Mouse (Mus musculus): ENCODE measurements around the gene Tubb2a. TPM values are rescaled to one million over a fixed set of nuclear protein-coding genes. Genes with fewer than 3 reads are reported as not detected.
A peak's percentile ranks its signal among the peaks of the same experiment; 100 is the strongest.

Tubb2a gene
- polyA plus RNA-seq, 1 experiment from 2014 or later, result 162 TPM

DNA sequence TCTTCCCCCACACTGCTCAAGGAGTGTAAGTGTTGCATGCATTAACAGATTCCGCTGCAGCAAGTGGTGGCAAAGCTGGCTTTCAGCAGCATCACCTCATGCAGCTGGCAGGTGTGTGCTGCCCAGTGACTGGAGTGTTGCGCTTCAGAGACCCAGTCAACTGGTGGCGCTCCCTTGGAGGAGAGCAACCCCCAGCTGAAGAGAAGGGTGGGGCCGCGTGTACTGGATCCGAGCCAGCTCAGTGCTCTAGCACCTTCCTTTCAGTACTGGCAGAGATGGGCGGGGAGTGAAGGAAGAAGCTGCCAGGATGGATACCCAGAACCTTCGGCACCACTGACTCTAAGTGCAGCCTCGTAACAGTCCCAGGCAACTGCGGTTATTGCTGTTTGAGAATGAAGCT lies 15.3 kb downstream of the Tubb2a start:
- H3K4me2 ChIP-seq (ENCODE audit: low read depth, low read length), result no peak overlapping the region

DNA sequence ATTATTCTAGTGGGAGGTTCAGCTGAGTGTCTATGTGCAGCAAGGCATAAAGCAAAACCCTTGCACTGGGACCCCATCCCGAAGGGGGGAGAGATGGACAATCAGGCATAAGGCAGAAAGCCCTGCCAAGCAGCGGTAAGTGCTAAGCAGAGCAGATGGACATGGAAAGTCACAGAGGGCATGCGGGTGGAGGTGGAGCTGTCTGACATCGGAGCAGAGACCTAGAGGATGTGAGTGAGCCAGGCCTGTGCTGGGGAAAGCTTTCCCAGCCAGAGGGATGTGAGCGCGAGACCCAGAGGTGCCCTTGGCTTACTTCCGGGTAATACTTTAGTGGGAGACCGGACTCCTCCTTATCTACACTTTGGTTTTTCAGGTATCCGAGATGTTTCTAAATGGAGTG lies 17.7 kb downstream of the Tubb2a start:
- Histone ChIP-seq H3K36me3 (ENCODE audit: control insufficient read depth, insufficient read depth, low read length) (no peaks in the 10 kb centered on the region), H3K9ac (ENCODE audit: low read depth, low read length) (no peak overlapping the region), H3K4me3 (ENCODE audit: low read length) (no peak overlapping the region), H3K4me2 (ENCODE audit: low read depth, low read length) (no peak overlapping the region), H3K27ac (ENCODE audit: low read length) (no peak overlapping the region), H3K27me3 (replicated peaks; ENCODE audit: control insufficient read depth, insufficient read depth, low read length) (no peaks in the 10 kb centered on the region), H3K9me3 (ENCODE audit: control insufficient read depth, low read length) (no peaks in the 10 kb centered on the region), H3K4me1 (ENCODE audit: control insufficient read depth, insufficient read depth, low read length) (peaks cover 4% of the 10 kb centered on the region)
- no peak for ATAC-seq
- WGBS, result 88% methylated on average over 9 of the region's 9 CpGs

More for the DNA sequence above, 15.3 kb downstream of the Tubb2a start:
- Histone ChIP-seq H3K4me1 (ENCODE audit: control insufficient read depth, insufficient read depth, low read length) (no peaks in the 10 kb centered on the region), H3K9ac (ENCODE audit: low read depth, low read length) (no peak overlapping the region), H3K36me3 (ENCODE audit: control insufficient read depth, insufficient read depth, low read length) (no peaks in the 10 kb centered on the region), H3K9me3 (ENCODE audit: control insufficient read depth, low read length) (no peaks in the 10 kb centered on the region), H3K4me3 (ENCODE audit: low read length) (no peak overlapping the region), H3K27me3 (replicated peaks; ENCODE audit: control insufficient read depth, insufficient read depth, low read length) (no peaks in the 10 kb centered on the region), H3K27ac (ENCODE audit: low read length) (no peak overlapping the region)
- WGBS, result 82% methylated on average over 10 of the region's 10 CpGs
- ATAC-seq, result no peak

DNA sequence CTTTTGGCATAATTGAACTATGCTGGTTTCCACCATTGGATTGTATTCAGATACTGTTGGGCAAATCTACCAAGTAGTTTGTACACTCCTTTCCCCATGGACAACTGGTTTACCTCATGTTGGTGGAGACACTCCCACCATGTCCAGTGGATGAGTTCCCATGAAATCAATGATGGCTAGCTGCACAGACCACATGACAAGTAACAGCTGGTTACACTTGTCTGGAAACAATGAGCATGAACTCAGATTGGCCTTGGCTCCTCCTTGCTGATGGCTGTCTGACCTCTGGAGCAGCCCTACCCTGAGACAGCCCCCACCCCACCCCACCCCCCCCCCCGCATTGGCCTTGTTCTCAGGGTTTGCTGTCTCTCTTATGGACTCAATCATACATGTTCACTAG lies 20.6 kb downstream of the Tubb2a start:
- Histone ChIP-seq H3K4me3 (ENCODE audit: low read length) (no peak overlapping the region), H3K9me3 (ENCODE audit: control insufficient read depth, low read length) (no peaks in the 10 kb centered on the region), H3K9ac (ENCODE audit: low read depth, low read length) (no peak overlapping the region), H3K4me1 (ENCODE audit: control insufficient read depth, insufficient read depth, low read length) (peaks cover 7% of the 10 kb centered on the region), H3K4me2 (ENCODE audit: low read depth, low read length) (no peak overlapping the region), H3K27me3 (replicated peaks; ENCODE audit: control insufficient read depth, insufficient read depth, low read length) (no peaks in the 10 kb centered on the region), H3K27ac (ENCODE audit: low read length) (no peak overlapping the region), H3K36me3 (ENCODE audit: control insufficient read depth, insufficient read depth, low read length) (peaks cover 3% of the 10 kb centered on the region; the same call in 1 of the 2 replicates)
- no peak for ATAC-seq
- WGBS, result 84% methylated on average over 1 of the region's 1 CpGs

DNA sequence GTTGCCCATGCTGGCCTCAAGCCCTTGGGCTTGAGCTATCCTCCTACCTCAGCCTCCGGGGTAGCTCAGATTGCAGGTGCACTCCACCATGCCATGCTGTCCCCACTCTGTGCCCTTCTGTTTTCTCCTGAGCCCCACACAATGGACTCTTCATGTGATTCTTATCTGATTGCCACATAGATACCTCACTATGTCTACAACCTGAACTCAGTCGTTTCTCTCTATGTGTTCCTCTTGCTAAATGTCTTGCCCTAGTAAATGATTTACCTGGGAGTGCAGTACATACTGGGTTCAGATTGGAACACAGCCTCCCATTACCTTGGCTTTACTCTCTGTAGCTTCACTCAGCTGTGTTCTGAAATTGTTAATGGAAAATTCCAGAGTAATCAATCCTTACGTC lies 22.8 kb downstream of the Tubb2a start:
- H3K36me3 ChIP-seq (ENCODE audit: control insufficient read depth, insufficient read depth, low read length), result peaks cover 3% of the 10 kb centered on the region; the same call in 1 of the 2 replicates
- no peaks in the 10 kb centered on the region for H3K27me3 ChIP-seq (replicated peaks; ENCODE audit: control insufficient read depth, insufficient read depth, low read length)
- 58% methylated on average over 3 of the region's 3 CpGs for WGBS
- H3K4me2 ChIP-seq (ENCODE audit: low read depth, low read length), result no peak overlapping the region
- H3K4me1 ChIP-seq (ENCODE audit: control insufficient read depth, insufficient read depth, low read length), result peaks cover 7% of the 10 kb centered on the region
- no peak overlapping the region for H3K4me3 ChIP-seq (ENCODE audit: low read length)
- H3K9ac ChIP-seq (ENCODE audit: low read depth, low read length), result no peak overlapping the region
- no peaks in the 10 kb centered on the region for H3K9me3 ChIP-seq (ENCODE audit: control insufficient read depth, low read length)
- ATAC-seq, result peak; percentile 96
- H3K27ac ChIP-seq (ENCODE audit: low read length), result 0 out of 2 replicates have a peak overlapping the region, but pooled peaks have one; percentile 7

DNA sequence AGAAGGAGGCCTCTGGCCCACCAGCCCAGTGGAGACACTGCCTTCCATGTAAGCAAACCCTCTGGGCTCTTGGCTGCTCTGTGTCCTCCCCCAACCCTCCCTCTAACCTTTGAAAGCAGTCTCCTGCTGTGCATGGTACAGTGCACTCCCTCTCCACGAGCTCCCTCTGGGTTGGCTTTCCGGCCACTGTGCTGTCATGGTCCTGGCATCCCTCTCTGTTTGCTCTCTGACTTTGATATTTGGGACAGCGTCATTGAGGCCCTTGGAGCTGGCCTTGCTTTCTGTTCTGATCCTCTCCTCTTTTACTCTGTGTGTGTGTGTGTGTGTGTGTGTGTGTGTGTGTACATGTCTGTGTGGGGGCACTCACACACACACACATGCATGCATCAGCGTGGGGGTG lies 23.4 kb downstream of the Tubb2a start:
- Histone ChIP-seq H3K9ac (ENCODE audit: low read depth, low read length) (no peak overlapping the region), H3K27me3 (replicated peaks; ENCODE audit: control insufficient read depth, insufficient read depth, low read length) (no peaks in the 10 kb centered on the region), H3K27ac (ENCODE audit: low read length) (no peak overlapping the region), H3K36me3 (ENCODE audit: control insufficient read depth, insufficient read depth, low read length) (peaks cover 3% of the 10 kb centered on the region; the same call in 1 of the 2 replicates), H3K9me3 (ENCODE audit: control insufficient read depth, low read length) (no peaks in the 10 kb centered on the region), H3K4me1 (ENCODE audit: control insufficient read depth, insufficient read depth, low read length) (peaks cover 7% of the 10 kb centered on the region), H3K4me3 (ENCODE audit: low read length) (no peak overlapping the region), H3K4me2 (ENCODE audit: low read depth, low read length) (no peak overlapping the region)
- ATAC-seq, result peak; percentile 35
- WGBS, result 74% methylated on average over 4 of the region's 4 CpGs

DNA sequence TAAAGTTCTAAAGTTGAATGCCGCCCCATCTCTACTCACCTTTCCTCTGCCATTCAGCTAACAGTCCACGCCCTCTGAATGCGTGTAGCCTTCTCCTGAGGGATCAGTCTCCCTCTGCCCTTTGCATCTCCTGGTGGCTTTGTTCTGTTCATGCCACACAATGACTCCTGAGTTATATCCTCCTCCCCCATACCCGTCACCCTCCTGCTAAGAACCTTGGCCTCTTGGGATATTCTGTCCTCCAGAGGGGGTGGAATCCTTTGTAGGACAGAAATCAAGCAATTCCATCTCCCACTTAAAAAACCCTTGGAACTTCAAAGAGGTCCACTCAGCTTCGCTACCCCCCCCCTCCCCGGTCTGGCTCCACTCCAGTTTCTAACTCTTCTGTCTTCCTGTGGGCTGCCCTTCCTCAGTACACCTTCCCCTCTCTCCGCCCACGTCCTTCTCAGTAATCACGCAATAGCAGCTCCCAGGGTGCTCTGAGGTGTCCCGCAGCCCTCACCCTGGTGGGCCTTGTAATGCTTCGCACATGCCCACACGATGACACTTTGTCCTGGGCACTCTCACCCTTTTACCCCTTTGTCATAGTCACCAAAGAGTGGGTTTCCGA lies 24.0 kb downstream of the Tubb2a start:
- peaks cover 4% of the 10 kb centered on the region; the same call in 1 of the 2 replicates for H3K36me3 ChIP-seq (ENCODE audit: control insufficient read depth, insufficient read depth, low read length)
- WGBS, result 80% methylated on average over 13 of the region's 13 CpGs
- no peaks in the 10 kb centered on the region for H3K27me3 ChIP-seq (replicated peaks; ENCODE audit: control insufficient read depth, insufficient read depth, low read length)
- peaks cover 7% of the 10 kb centered on the region for H3K4me1 ChIP-seq (ENCODE audit: control insufficient read depth, insufficient read depth, low read length)
- H3K27ac ChIP-seq (ENCODE audit: low read length), result no peak overlapping the region
- no peak overlapping the region for H3K4me3 ChIP-seq (ENCODE audit: low read length)
- H3K4me2 ChIP-seq (ENCODE audit: low read depth, low read length), result no peak overlapping the region
- H3K9ac ChIP-seq (ENCODE audit: low read depth, low read length), result no peak overlapping the region
- no peaks in the 10 kb centered on the region for H3K9me3 ChIP-seq (ENCODE audit: control insufficient read depth, low read length)
- ATAC-seq, result no peak

DNA sequence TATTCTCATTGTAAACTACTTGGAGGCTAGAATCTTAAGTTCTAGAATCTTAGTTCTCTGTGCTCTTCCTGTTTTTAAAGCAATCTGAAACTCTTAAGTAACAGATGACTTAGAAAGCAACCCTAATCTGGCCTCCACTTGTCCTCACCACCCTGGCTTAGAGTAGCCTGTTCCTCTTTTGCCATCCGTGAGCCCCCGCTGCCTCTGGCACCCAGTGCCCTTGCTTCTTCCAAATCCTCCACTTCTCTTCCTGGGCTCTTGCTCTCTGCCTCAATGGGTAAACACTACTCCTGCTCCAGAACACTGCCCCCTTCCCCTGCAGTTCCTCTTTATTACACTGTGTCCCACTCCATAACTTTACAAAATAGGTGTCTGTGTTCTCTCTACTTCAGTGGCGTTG lies 26.1 kb downstream of the Tubb2a start:
- no peak overlapping the region for H3K4me3 ChIP-seq (ENCODE audit: low read length)
- H3K9ac ChIP-seq (ENCODE audit: low read depth, low read length), result no peak overlapping the region
- H3K4me1 ChIP-seq (ENCODE audit: control insufficient read depth, insufficient read depth, low read length), result peaks cover 7% of the 10 kb centered on the region
- no peaks in the 10 kb centered on the region for H3K27me3 ChIP-seq (replicated peaks; ENCODE audit: control insufficient read depth, insufficient read depth, low read length)
- H3K4me2 ChIP-seq (ENCODE audit: low read depth, low read length), result no peak overlapping the region
- no peaks in the 10 kb centered on the region for H3K9me3 ChIP-seq (ENCODE audit: control insufficient read depth, low read length)
- H3K36me3 ChIP-seq (ENCODE audit: control insufficient read depth, insufficient read depth, low read length), result peaks cover 5% of the 10 kb centered on the region; the same call in 1 of the 2 replicates
- ATAC-seq, result no peak
- H3K27ac ChIP-seq (ENCODE audit: low read length), result no peak overlapping the region
- WGBS, result 96% methylated on average over 3 of the region's 3 CpGs

DNA sequence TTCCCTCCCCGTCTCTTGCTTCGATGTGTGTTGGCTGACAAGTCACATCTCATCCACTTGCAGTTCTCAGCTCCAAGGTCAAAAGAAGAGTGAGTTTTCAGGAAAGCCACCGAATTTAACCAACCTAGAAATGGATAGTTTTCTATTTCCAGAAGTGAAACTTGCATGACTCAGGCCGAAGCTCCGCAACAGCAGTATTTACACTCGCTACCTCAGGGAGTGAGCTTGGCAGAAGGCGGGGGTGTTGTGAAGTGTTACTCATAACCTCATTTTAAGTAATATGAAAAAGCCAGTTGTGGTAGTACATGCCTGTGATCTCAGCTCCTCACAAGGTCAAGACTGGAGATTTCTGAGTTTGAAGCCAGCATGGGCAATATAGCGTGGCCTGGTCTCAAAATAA lies 27.3 kb downstream of the Tubb2a start:
- Histone ChIP-seq H3K27ac (ENCODE audit: low read length) (no peak overlapping the region), H3K36me3 (ENCODE audit: control insufficient read depth, insufficient read depth, low read length) (peaks cover 5% of the 10 kb centered on the region; the same call in 1 of the 2 replicates), H3K9ac (ENCODE audit: low read depth, low read length) (no peak overlapping the region), H3K4me1 (ENCODE audit: control insufficient read depth, insufficient read depth, low read length) (peaks cover 7% of the 10 kb centered on the region), H3K27me3 (replicated peaks; ENCODE audit: control insufficient read depth, insufficient read depth, low read length) (no peaks in the 10 kb centered on the region), H3K4me2 (ENCODE audit: low read depth, low read length) (no peak overlapping the region), H3K4me3 (ENCODE audit: low read length) (no peak overlapping the region), H3K9me3 (ENCODE audit: control insufficient read depth, low read length) (no peaks in the 10 kb centered on the region)
- WGBS, result 91% methylated on average over 8 of the region's 8 CpGs
- ATAC-seq, result no peak

DNA sequence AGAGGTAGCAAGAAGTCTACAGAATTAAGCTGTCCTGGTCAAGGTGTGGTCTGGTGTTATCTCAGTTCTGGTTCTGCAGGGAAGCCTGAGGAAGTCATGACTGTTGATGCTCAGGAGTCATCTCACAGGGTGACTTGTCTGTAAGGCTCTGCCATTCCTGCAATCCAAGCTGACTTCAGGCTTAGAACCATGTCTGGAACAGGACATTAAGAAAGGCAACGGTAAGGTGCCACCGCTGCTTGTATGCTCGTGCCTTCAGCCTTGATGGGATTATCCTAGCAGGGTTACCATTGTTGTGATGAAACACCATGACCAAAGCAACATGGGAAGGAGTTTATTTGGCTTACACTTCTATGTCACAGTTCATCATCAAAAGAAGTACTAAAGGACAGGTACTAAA lies 30.3 kb downstream of the Tubb2a start:
- H3K27me3 ChIP-seq (replicated peaks; ENCODE audit: control insufficient read depth, insufficient read depth, low read length), result no peaks in the 10 kb centered on the region
- 95% methylated on average over 3 of the region's 3 CpGs for WGBS
- no peak overlapping the region for H3K27ac ChIP-seq (ENCODE audit: low read length)
- H3K36me3 ChIP-seq (ENCODE audit: control insufficient read depth, insufficient read depth, low read length), result 0 out of 2 replicates have a peak, but pooled peaks cover 2% of the 10 kb centered on the region
- H3K4me2 ChIP-seq (ENCODE audit: low read depth, low read length), result no peak overlapping the region
- H3K9ac ChIP-seq (ENCODE audit: low read depth, low read length), result no peak overlapping the region
- no peaks in the 10 kb centered on the region for H3K4me1 ChIP-seq (ENCODE audit: control insufficient read depth, insufficient read depth, low read length)
- no peak for ATAC-seq
- no peaks in the 10 kb centered on the region for H3K9me3 ChIP-seq (ENCODE audit: control insufficient read depth, low read length)
- no peak overlapping the region for H3K4me3 ChIP-seq (ENCODE audit: low read length)

Data from intestine, embryonic 16.5 days (tissue).